Mouse (Mus musculus) kidney, adult 2 months (tissue): Measurements from ENCODE around the gene Gp1bb.

Experiments used
- CTCF ChIP-seq: fragments of 200-500 bp; conservative IDR thresholded peaks from 2 replicates; pipeline ENCODE4 v1.5.1; 2011; ENCODE audit warnings: low read depth, mild to moderate bottlenecking, control low read depth, low read length, moderate library complexity, mixed read lengths; ENCODE audit not compliant: insufficient read depth, insufficient read length
- POLR2A ChIP-seq: fragments of 200-500 bp; IDR thresholded peaks from one replicate; pipeline ENCODE4 v1.6.1; 2011; ENCODE audit warnings: low read depth, low read length, control low read depth

GRCm38 (mm10) chr16:18605705-18606104, 16.5 kb downstream of the Gp1bb start:
- no peak for TF ChIP-seq CTCF
- TF ChIP-seq POLR2A: no peak
